Mouse (Mus musculus): ENCODE results near the gene Col28a1.

DNA sequence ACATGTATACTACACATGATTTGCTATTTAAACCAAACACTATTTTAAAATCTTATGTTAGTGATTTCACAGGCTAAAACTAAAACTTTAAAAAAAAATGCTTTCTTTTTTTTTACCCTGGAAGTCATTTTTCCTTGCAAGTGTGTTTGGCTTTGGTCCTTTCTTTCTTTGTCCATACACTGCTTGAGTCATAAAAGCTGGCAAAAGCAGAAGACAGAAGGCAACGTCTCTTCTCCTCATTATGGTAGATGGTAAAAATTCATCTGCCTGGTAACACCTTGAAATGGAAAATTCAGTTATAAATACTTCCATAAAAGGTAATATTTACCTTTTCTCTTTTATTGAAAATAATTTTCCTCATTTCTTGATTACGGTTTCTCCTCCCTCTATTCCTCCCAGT lies 16.3 kb downstream of the Col28a1 start:
- no peak for TF ChIP-seq POLR2A (IDR thresholded peaks at IDR 0.05; ENCODE audit: borderline replicate concordance, insufficient read depth, low read length)
- no peak for TF ChIP-seq CTCF (IDR thresholded peaks at IDR 0.05; ENCODE audit: borderline replicate concordance, insufficient read depth, low read depth, low read length)
